Mouse (Mus musculus): Measurements from ENCODE around the gene Ss18l1. TPM values are rescaled to one million over a fixed set of nuclear protein-coding genes. Genes with fewer than 3 reads are reported as not detected.

Ss18l1 gene
- polyA plus RNA-seq, 1 experiment from 2014 or later = 8.0 TPM

DNA sequence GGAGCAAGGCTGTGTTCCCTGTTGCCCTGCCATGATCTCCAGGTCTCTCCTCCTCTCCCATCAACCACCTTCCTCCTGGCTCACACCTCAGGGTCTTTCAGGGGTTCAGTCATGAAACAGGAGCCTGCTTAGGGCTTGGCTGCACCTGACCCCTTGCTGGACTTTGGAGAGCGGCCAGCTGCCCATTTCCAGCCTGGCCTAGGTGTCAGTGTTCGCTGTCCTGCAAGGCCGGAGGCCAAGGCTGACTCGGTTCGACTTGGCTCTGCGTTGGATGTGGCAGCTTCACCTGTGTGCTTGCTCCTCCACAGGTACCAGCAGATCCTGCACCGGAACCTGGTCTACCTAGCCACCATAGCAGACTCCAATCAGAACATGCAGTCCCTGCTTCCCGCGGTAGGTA is 10.7 kb downstream of the Ss18l1 start:
- no peak overlapping the region for H3K9ac ChIP-seq (replicated peaks; ENCODE audit: low read length)
- H3K4me2 ChIP-seq (ENCODE audit: low read depth, low read length) = no peak overlapping the region
- peaks cover 3% of the 10 kb centered on the region for H3K36me3 ChIP-seq (replicated peaks; ENCODE audit: control insufficient read depth, insufficient read depth, low read depth, low read length)
- no peak overlapping the region for H3K27ac ChIP-seq (replicated peaks; ENCODE audit: low read depth, low read length)
- WGBS = 94% methylated on average over 9 of the region's 9 CpGs
- H3K4me3 ChIP-seq (ENCODE audit: low read depth, low read length) = no peak overlapping the region
- no peaks in the 10 kb centered on the region for H3K27me3 ChIP-seq (ENCODE audit: control insufficient read depth, insufficient read depth, low read length)
- no peaks in the 10 kb centered on the region for H3K9me3 ChIP-seq (replicated peaks; ENCODE audit: control insufficient read depth, low read length)
- ATAC-seq (replicated peaks; ENCODE audit: insufficient number of reproducible peaks, low FRiP score, low TSS enrichment, low read depth) = no peak
- H3K4me1 ChIP-seq (ENCODE audit: control insufficient read depth, insufficient read depth, low read length) = no peaks in the 10 kb centered on the region
- DNase-seq (ENCODE audit: low spot score) = no peak

GRCm38 (mm10) chr2:180063338-180064131 is 21.2 kb downstream of the Ss18l1 start:
- Histone ChIP-seq H3K27me3 (ENCODE audit: control insufficient read depth, insufficient read depth, low read length) (no peaks in the 10 kb centered on the region), H3K4me2 (ENCODE audit: low read depth, low read length) (no peak overlapping the region), H3K4me1 (ENCODE audit: control insufficient read depth, insufficient read depth, low read length) (no peaks in the 10 kb centered on the region), H3K27ac (replicated peaks; ENCODE audit: low read depth, low read length) (no peak overlapping the region), H3K9me3 (replicated peaks; ENCODE audit: control insufficient read depth, low read length) (no peaks in the 10 kb centered on the region), H3K4me3 (ENCODE audit: low read depth, low read length) (no peak overlapping the region), H3K36me3 (replicated peaks; ENCODE audit: control insufficient read depth, insufficient read depth, low read depth, low read length) (peaks cover 10% of the 10 kb centered on the region), H3K9ac (replicated peaks; ENCODE audit: low read length) (no peak overlapping the region)
- DNase-seq (ENCODE audit: low spot score) (no peak), ATAC-seq (replicated peaks; ENCODE audit: insufficient number of reproducible peaks, low FRiP score, low TSS enrichment, low read depth) (no peak)
- WGBS = 96% methylated on average over 11 of the region's 11 CpGs

- no peak overlapping the region for H3K27ac ChIP-seq (replicated peaks; ENCODE audit: low read depth, low read length)
- H3K4me3 ChIP-seq (ENCODE audit: low read depth, low read length) = peak overlapping the region; percentile 75
- no peaks in the 10 kb centered on the region for H3K9me3 ChIP-seq (replicated peaks; ENCODE audit: control insufficient read depth, low read length)
- peak overlapping the region; percentile 93 for H3K4me2 ChIP-seq (ENCODE audit: low read depth, low read length)
- no peaks in the 10 kb centered on the region; the same call in 1 of the 2 replicates for H3K36me3 ChIP-seq (replicated peaks; ENCODE audit: control insufficient read depth, insufficient read depth, low read depth, low read length)
- DNase-seq (ENCODE audit: low spot score) = no peak
- peak overlapping the region; percentile 77 for H3K9ac ChIP-seq (replicated peaks; ENCODE audit: low read length)
- peak; percentile 51 for ATAC-seq (replicated peaks; ENCODE audit: insufficient number of reproducible peaks, low FRiP score, low TSS enrichment, low read depth)
- 34% methylated on average over 20 of the region's 20 CpGs for WGBS
- H3K4me1 ChIP-seq (ENCODE audit: control insufficient read depth, insufficient read depth, low read length) = no peaks in the 10 kb centered on the region
- no peaks in the 10 kb centered on the region for H3K27me3 ChIP-seq (ENCODE audit: control insufficient read depth, insufficient read depth, low read length)
Observed at GRCm38 (mm10) chr2:180069770-180070480, 27.6 kb downstream of the Ss18l1 start.

- Histone ChIP-seq H3K36me3 (replicated peaks; ENCODE audit: control insufficient read depth, insufficient read depth, low read depth, low read length) (no peaks in the 10 kb centered on the region; the same call in 1 of the 2 replicates), H3K9me3 (replicated peaks; ENCODE audit: control insufficient read depth, low read length) (no peaks in the 10 kb centered on the region), H3K27ac (replicated peaks; ENCODE audit: low read depth, low read length) (peak within 1 kb of the TSS; percentile 28; the same call in 1 of the 2 replicates), H3K4me3 (ENCODE audit: low read depth, low read length) (peak within 1 kb of the TSS; percentile 75), H3K9ac (replicated peaks; ENCODE audit: low read length) (peak within 1 kb of the TSS; percentile 77), H3K4me1 (ENCODE audit: control insufficient read depth, insufficient read depth, low read length) (no peaks in the 10 kb centered on the region), H3K4me2 (ENCODE audit: low read depth, low read length) (peak within 1 kb of the TSS; percentile 93), H3K27me3 (ENCODE audit: control insufficient read depth, insufficient read depth, low read length) (no peaks in the 10 kb centered on the region)
- peak; percentile 90 for DNase-seq (ENCODE audit: low spot score)
- ATAC-seq (replicated peaks; ENCODE audit: insufficient number of reproducible peaks, low FRiP score, low TSS enrichment, low read depth) = peak; percentile 94
- 6% methylated on average over 56 of the region's 58 CpGs for WGBS
Observed at GRCm38 (mm10) chr2:180070481-180071453, 28.5 kb downstream of the Ss18l1 start, which contains the start of gene Mtg2. Gene Mtg2, plus strand, starts transcription at chr2:180070588.

DNA sequence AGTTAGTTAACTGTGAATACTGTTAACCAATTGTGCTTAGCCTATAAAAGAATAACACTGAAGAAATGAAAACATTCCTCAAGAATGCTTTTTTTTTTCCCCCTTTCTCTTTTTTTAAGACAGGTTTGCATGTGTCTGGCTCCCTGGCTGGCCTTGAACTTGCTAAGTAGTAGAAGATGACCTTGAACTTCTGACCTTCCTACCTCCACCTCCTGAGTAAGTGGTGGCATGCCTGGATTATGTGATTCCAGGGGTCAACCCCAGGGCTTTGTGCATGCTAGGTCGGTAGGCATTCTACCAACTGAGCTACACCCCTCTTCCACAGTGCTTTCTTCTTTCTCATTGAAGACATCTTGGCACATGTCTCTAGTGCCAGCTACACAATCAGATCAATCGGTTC is 29.4 kb downstream of the Ss18l1 start:
- DNase-seq (ENCODE audit: low spot score) = no peak
- H3K27ac ChIP-seq (replicated peaks; ENCODE audit: low read depth, low read length) = no peak overlapping the region
- H3K9ac ChIP-seq (replicated peaks; ENCODE audit: low read length) = no peak overlapping the region
- H3K36me3 ChIP-seq (replicated peaks; ENCODE audit: control insufficient read depth, insufficient read depth, low read depth, low read length) = no peaks in the 10 kb centered on the region; the same call in 1 of the 2 replicates
- no peak for ATAC-seq (replicated peaks; ENCODE audit: insufficient number of reproducible peaks, low FRiP score, low TSS enrichment, low read depth)
- H3K4me1 ChIP-seq (ENCODE audit: control insufficient read depth, insufficient read depth, low read length) = no peaks in the 10 kb centered on the region
- H3K27me3 ChIP-seq (ENCODE audit: control insufficient read depth, insufficient read depth, low read length) = no peaks in the 10 kb centered on the region
- H3K9me3 ChIP-seq (replicated peaks; ENCODE audit: control insufficient read depth, low read length) = no peaks in the 10 kb centered on the region
- H3K4me2 ChIP-seq (ENCODE audit: low read depth, low read length) = no peak overlapping the region
- H3K4me3 ChIP-seq (ENCODE audit: low read depth, low read length) = no peak overlapping the region
- 87% methylated on average over 2 of the region's 2 CpGs for WGBS

DNA sequence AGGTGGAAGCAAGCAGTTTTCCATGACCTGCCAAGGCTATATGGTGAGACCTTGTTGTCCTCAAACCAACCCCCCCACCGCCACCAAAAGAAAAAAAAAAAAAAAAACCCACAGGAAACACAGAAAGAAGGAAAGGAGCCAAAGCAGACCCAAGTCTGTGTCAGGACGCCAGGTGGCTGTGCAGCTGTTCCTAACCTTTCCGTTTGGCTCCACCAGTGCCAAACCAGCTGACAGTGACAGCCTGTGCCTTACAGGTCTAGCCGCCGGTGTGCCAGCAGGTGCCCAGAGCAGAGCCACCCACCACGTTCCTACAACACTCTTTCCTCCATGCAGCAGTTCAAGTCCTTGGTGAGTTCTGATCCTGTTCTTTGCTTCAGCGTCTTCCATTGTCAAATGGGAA is 30.6 kb downstream of the Ss18l1 start:
- 86% methylated on average over 7 of the region's 7 CpGs for WGBS
- H3K27me3 ChIP-seq (ENCODE audit: control insufficient read depth, insufficient read depth, low read length) = no peaks in the 10 kb centered on the region
- DNase-seq (ENCODE audit: low spot score) = no peak
- no peaks in the 10 kb centered on the region for H3K36me3 ChIP-seq (replicated peaks; ENCODE audit: control insufficient read depth, insufficient read depth, low read depth, low read length)
- H3K4me3 ChIP-seq (ENCODE audit: low read depth, low read length) = no peak overlapping the region
- ATAC-seq (replicated peaks; ENCODE audit: insufficient number of reproducible peaks, low FRiP score, low TSS enrichment, low read depth) = no peak
- no peaks in the 10 kb centered on the region for H3K4me1 ChIP-seq (ENCODE audit: control insufficient read depth, insufficient read depth, low read length)
- H3K9ac ChIP-seq (replicated peaks; ENCODE audit: low read length) = no peak overlapping the region
- no peaks in the 10 kb centered on the region for H3K9me3 ChIP-seq (replicated peaks; ENCODE audit: control insufficient read depth, low read length)
- H3K27ac ChIP-seq (replicated peaks; ENCODE audit: low read depth, low read length) = no peak overlapping the region
- no peak overlapping the region for H3K4me2 ChIP-seq (ENCODE audit: low read depth, low read length)

DNA sequence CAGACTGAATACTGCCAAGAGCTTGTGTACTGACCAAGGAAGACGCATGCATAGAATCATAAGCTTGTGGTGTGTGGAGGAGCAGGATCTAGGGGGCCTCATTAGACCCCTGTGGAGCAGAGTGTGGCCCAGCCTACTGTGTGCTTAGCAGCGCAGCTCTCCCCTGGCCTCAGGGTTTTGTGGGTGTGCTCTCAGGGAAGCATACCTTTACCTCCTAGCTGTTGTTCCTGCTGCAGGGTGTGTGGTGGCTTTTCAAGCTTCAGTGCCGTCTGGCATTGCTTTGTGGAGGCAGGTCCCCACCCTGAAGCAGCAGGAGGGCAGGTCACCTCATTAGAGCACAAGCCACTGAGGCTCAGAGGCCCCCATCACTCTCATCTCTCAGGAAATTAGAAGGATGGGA is 35.3 kb downstream of the Ss18l1 start:
- H3K9ac ChIP-seq (replicated peaks; ENCODE audit: low read length) = no peak overlapping the region
- ATAC-seq (replicated peaks; ENCODE audit: insufficient number of reproducible peaks, low FRiP score, low TSS enrichment, low read depth) (no peak), DNase-seq (ENCODE audit: low spot score) (no peak)
- H3K36me3 ChIP-seq (replicated peaks; ENCODE audit: control insufficient read depth, insufficient read depth, low read depth, low read length) = no peaks in the 10 kb centered on the region
- no peak overlapping the region for H3K4me3 ChIP-seq (ENCODE audit: low read depth, low read length)
- H3K4me1 ChIP-seq (ENCODE audit: control insufficient read depth, insufficient read depth, low read length) = no peaks in the 10 kb centered on the region
- no peak overlapping the region for H3K27ac ChIP-seq (replicated peaks; ENCODE audit: low read depth, low read length)
- H3K9me3 ChIP-seq (replicated peaks; ENCODE audit: control insufficient read depth, low read length) = no peaks in the 10 kb centered on the region
- no peaks in the 10 kb centered on the region for H3K27me3 ChIP-seq (ENCODE audit: control insufficient read depth, insufficient read depth, low read length)
- no peak overlapping the region for H3K4me2 ChIP-seq (ENCODE audit: low read depth, low read length)
- 73% methylated on average over 3 of the region's 3 CpGs for WGBS
